Mouse (Mus musculus): ENCODE data around the gene Smim15. TPM values are rescaled to one million over a fixed set of nuclear protein-coding genes. Genes with fewer than 3 reads are reported as not detected.

Smim15 gene
- polyA plus RNA-seq (2015; fragmentation: Nextera tagmentation; extraction: Ambion mirVana) = 41.2 and 41.4 TPM in 2 replicates

- Histone ChIP-seq H3K9me3 (no peaks in the 10 kb centered on the region), H3K27me3 (peaks cover 6% of the 10 kb centered on the region; the same call in 1 of the 2 replicates), H3K36me3 (peaks cover 9% of the 10 kb centered on the region; the same call in 1 of the 2 replicates), H3K27ac (peak within 1 kb of the TSS; percentile 81), H3K4me1 (replicated peaks) (peaks cover 38% of the 10 kb centered on the region), H3K4me2 (replicated peaks) (peak within 1 kb of the TSS; percentile 65), H3K4me3 (replicated peaks) (peak within 1 kb of the TSS; percentile 63), H3K9ac (replicated peaks) (peak within 1 kb of the TSS; percentile 82)
- ATAC-seq = peak; percentile 98
- WGBS = under 1% methylated on average over 71 of the region's 71 CpGs
These were observed at the start of gene Smim15 for GRCm38 (mm10) chr13:108044222-108044941. Smim15 (plus strand) TSS chr13:108044446.

DNA sequence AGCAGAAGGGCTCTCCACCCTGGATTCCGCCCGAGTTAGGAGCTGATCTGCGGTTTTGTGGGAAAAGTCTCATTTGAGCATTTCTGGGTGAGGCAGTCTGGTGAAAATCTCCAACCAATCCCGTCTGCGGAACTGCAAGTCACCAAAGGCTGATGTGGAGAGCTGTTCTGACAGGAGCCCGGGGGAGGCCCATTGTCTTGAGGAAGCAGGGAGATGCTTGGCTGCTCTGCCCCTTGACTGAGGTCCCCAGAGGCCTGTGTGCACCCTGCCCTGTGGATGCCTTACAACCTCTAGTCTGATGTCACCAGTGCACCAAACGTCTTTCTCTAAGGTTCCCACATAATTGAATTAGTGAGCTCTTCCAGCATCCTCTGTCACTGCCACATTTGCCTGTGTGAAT is 49.0 kb upstream of the Smim15 start:
- Histone ChIP-seq H3K4me2 (replicated peaks) (no peak overlapping the region), H3K9me3 (no peaks in the 10 kb centered on the region), H3K4me1 (replicated peaks) (peaks cover 5% of the 10 kb centered on the region; the same call in 1 of the 2 replicates), H3K27me3 (no peaks in the 10 kb centered on the region), H3K9ac (replicated peaks) (no peak overlapping the region), H3K4me3 (replicated peaks) (no peak overlapping the region), H3K36me3 (no peaks in the 10 kb centered on the region), H3K27ac (no peak overlapping the region)
- WGBS = 31% methylated on average over 7 of the region's 7 CpGs
- peak; percentile 24; the same call in 1 of the 2 replicates for ATAC-seq

GRCm38 (mm10) chr13:107996301-107996700 is 47.9 kb upstream of the Smim15 start:
- Histone ChIP-seq H3K4me2 (replicated peaks) (no peak overlapping the region), H3K4me3 (replicated peaks) (no peak overlapping the region), H3K27ac (no peak overlapping the region), H3K9me3 (no peaks in the 10 kb centered on the region), H3K4me1 (replicated peaks) (peaks cover 5% of the 10 kb centered on the region; the same call in 1 of the 2 replicates), H3K36me3 (no peaks in the 10 kb centered on the region), H3K9ac (replicated peaks) (no peak overlapping the region), H3K27me3 (no peaks in the 10 kb centered on the region)
- 88% methylated on average over 3 of the region's 3 CpGs for WGBS
- no peak for ATAC-seq

DNA sequence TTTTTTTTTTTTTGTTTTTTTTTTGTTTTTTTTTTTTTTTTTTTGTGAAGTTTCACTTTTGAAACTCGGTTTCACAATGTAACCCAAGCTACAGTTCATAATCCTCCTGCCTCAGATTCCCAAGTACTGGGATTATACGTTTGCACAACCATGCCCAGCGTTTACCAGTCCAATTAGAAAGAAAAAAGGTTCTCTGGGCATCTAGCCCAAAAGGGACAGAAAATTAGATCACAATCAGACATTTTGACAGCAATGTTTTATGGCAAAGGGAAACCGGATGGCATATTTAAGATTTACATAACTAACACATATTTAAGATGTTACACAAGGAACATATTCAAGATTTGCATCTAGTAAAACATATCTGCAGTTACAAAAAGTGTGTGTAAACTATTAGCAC is 36.4 kb upstream of the Smim15 start:
- 88% methylated on average over 4 of the region's 4 CpGs for WGBS
- Histone ChIP-seq H3K27me3 (no peaks in the 10 kb centered on the region), H3K9ac (replicated peaks) (no peak overlapping the region), H3K4me1 (replicated peaks) (no peaks in the 10 kb centered on the region), H3K27ac (no peak overlapping the region), H3K4me3 (replicated peaks) (no peak overlapping the region), H3K36me3 (no peaks in the 10 kb centered on the region), H3K4me2 (replicated peaks) (no peak overlapping the region), H3K9me3 (peaks cover 3% of the 10 kb centered on the region; the same call in 1 of the 2 replicates)
- no peak for ATAC-seq

DNA sequence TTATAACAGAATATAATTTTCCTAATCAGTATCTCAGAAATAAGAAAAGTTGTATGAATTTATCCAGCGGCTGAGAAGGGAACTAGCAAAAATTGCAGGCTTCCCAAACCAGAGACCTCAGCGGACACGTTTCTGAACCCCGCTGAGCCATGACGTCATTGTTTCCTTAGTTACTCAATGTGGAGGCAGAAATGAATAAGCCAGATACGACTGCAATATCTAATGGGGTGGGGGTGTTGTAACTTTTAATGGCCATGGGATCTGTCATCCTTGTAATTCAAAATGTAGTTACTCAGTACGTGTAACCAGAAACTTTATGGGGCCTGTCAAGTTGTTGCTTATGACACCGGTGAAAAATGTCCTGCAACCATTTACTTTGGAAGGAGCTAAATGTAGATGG is 31.1 kb upstream of the Smim15 start:
- Histone ChIP-seq H3K27ac (no peak overlapping the region), H3K36me3 (no peaks in the 10 kb centered on the region), H3K4me1 (replicated peaks) (no peaks in the 10 kb centered on the region), H3K9ac (replicated peaks) (no peak overlapping the region), H3K4me3 (replicated peaks) (no peak overlapping the region), H3K4me2 (replicated peaks) (no peak overlapping the region), H3K27me3 (no peaks in the 10 kb centered on the region), H3K9me3 (peaks cover 3% of the 10 kb centered on the region; the same call in 1 of the 2 replicates)
- ATAC-seq = no peak
- WGBS = 89% methylated on average over 8 of the region's 8 CpGs

DNA sequence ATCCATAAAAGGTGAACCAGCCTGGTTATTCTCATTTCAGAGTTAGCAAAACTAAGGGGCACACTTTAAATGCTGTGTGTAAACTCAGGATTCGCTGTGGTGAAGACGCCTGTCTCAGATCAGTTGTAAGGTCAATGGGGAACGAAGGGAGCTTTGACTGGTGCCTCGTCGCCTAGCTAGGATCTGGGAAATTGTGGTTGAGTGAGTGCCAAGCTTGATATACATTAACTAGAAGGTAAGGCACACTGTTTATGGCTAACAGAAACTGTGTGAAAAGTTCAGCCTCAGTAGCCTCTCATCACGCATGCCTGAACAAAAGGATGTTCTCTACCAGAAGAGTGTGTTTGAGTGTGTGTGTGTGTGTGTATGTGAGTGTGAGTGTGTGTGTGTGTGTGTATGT is 30.4 kb upstream of the Smim15 start:
- H3K36me3 ChIP-seq = no peaks in the 10 kb centered on the region
- H3K27me3 ChIP-seq = no peaks in the 10 kb centered on the region
- no peak for ATAC-seq
- 94% methylated on average over 6 of the region's 6 CpGs for WGBS
- H3K9ac ChIP-seq (replicated peaks) = no peak overlapping the region
- no peak overlapping the region for H3K27ac ChIP-seq
- no peaks in the 10 kb centered on the region for H3K9me3 ChIP-seq
- H3K4me2 ChIP-seq (replicated peaks) = no peak overlapping the region
- H3K4me1 ChIP-seq (replicated peaks) = no peaks in the 10 kb centered on the region
- no peak overlapping the region for H3K4me3 ChIP-seq (replicated peaks)

DNA sequence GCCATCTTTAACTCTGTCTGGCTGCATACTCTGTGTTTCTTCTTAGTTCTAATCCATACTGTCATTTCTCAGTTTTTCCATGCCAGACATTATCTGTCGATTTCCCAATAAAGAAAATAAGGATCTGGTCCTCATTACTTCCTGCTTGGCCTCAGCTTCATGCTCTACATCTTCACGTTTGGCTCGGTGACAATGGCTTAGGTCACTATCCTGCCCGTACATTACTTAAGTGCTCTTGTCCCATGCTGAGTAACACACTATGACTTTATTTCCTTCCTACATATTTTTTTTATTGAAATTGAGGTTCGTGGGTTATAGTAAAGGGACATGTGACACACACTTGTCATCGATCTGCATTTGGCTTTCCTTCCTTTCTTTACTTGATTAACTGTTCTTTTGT is 29.1 kb upstream of the Smim15 start:
- H3K4me2 ChIP-seq (replicated peaks) = no peak overlapping the region
- no peaks in the 10 kb centered on the region for H3K36me3 ChIP-seq
- H3K27me3 ChIP-seq = no peaks in the 10 kb centered on the region
- no peak overlapping the region for H3K4me3 ChIP-seq (replicated peaks)
- no peak for ATAC-seq
- H3K27ac ChIP-seq = no peak overlapping the region
- H3K9me3 ChIP-seq = no peaks in the 10 kb centered on the region
- H3K9ac ChIP-seq (replicated peaks) = no peak overlapping the region
- no peaks in the 10 kb centered on the region for H3K4me1 ChIP-seq (replicated peaks)
- 91% methylated on average over 6 of the region's 6 CpGs for WGBS

- H3K4me3 ChIP-seq (replicated peaks) = no peak overlapping the region
- H3K27me3 ChIP-seq = no peaks in the 10 kb centered on the region
- no peak overlapping the region for H3K9ac ChIP-seq (replicated peaks)
- no peak for ATAC-seq
- H3K27ac ChIP-seq = no peak overlapping the region
- H3K4me1 ChIP-seq (replicated peaks) = no peaks in the 10 kb centered on the region
- H3K36me3 ChIP-seq = no peaks in the 10 kb centered on the region
- H3K9me3 ChIP-seq = no peaks in the 10 kb centered on the region
- WGBS = 85% methylated on average over 6 of the region's 6 CpGs
- H3K4me2 ChIP-seq (replicated peaks) = no peak overlapping the region
These were observed 26.9 kb upstream of the Smim15 start for GRCm38 (mm10) chr13:108017349-108017748.

DNA sequence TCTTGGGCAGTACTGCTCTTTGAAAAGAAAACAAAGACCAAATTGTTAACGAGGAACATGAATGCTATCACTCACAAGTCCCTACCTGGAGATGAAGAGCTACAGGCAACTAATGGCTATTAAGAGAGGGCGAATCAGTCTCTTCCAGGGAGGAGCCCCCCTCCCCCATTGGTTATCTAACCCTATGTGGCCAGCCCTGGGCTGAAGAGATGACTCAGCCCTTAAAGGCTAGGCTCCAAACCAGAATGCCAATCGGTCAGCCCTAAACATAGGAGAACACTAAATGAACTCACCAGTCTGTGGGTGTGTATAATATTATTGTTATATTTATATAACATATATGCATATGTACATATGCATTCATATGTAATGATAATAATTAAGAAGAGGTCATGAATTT is 18.4 kb upstream of the Smim15 start:
- H3K4me1 ChIP-seq (replicated peaks) = no peaks in the 10 kb centered on the region
- no peaks in the 10 kb centered on the region for H3K9me3 ChIP-seq
- no peak overlapping the region for H3K4me2 ChIP-seq (replicated peaks)
- H3K4me3 ChIP-seq (replicated peaks) = no peak overlapping the region
- no peak for ATAC-seq
- no peaks in the 10 kb centered on the region for H3K27me3 ChIP-seq
- H3K27ac ChIP-seq = no peak overlapping the region
- WGBS = 83% methylated on average over 3 of the region's 3 CpGs
- no peak overlapping the region for H3K9ac ChIP-seq (replicated peaks)
- H3K36me3 ChIP-seq = no peaks in the 10 kb centered on the region

DNA sequence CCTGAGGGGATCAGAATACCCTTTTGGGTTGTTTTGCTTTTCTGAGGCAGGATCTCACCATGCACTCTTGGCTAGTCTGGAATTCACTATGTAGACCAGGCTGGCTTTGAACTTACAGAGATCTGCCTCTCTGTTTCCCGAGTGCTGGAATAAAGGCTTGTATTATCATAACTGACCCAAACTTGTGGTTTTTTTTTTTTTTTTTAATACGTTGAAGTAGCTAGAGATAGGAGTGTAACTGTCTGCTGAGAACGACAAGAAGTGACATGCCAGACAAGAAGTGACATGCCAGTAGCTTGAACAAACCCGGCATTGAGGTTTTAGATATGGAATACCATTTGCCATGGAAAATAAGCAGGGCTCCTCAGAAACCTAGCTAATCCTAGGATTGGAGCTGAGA is 11.5 kb upstream of the Smim15 start:
- Histone ChIP-seq H3K27me3 (no peaks in the 10 kb centered on the region), H3K4me1 (replicated peaks) (no peaks in the 10 kb centered on the region), H3K9ac (replicated peaks) (no peak overlapping the region), H3K27ac (no peak overlapping the region), H3K9me3 (no peaks in the 10 kb centered on the region), H3K36me3 (no peaks in the 10 kb centered on the region), H3K4me2 (replicated peaks) (no peak overlapping the region), H3K4me3 (replicated peaks) (no peak overlapping the region)
- no peak for ATAC-seq
- 93% methylated on average over 4 of the region's 4 CpGs for WGBS

- Histone ChIP-seq H3K4me1 (replicated peaks) (peaks cover 27% of the 10 kb centered on the region), H3K9me3 (no peaks in the 10 kb centered on the region), H3K4me3 (replicated peaks) (no peak overlapping the region), H3K27ac (no peak overlapping the region), H3K4me2 (replicated peaks) (no peak overlapping the region), H3K27me3 (peaks cover 6% of the 10 kb centered on the region; the same call in 1 of the 2 replicates), H3K36me3 (no peaks in the 10 kb centered on the region), H3K9ac (replicated peaks) (no peak overlapping the region)
- 20% methylated on average over 6 of the region's 6 CpGs for WGBS
- ATAC-seq = no peak
These were observed 4.9 kb upstream of the Smim15 start for GRCm38 (mm10) chr13:108039375-108039774.

DNA sequence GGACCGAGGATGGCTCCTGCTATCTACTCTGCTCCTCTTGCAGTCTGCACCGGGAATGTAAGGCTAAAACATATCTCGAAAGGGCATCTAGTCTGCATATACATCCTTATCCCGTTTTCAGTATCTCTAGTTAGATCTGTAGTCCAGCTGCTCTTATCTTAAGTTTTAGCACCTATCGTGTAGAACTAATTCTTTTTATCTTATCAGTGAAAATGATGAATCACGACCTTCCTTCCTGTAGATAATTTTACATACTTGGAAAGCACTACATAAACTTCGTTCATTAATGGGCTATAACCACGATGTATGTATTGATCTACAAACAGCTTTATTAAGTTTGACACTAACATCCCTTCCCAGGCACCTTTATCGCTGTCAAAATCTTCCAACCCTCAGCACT is 4.3 kb upstream of the Smim15 start:
- WGBS = 67% methylated on average over 9 of the region's 9 CpGs
- no peak overlapping the region for H3K27ac ChIP-seq
- H3K9ac ChIP-seq (replicated peaks) = no peak overlapping the region
- no peak overlapping the region for H3K4me2 ChIP-seq (replicated peaks)
- H3K9me3 ChIP-seq = no peaks in the 10 kb centered on the region
- H3K4me1 ChIP-seq (replicated peaks) = peaks cover 29% of the 10 kb centered on the region
- no peaks in the 10 kb centered on the region for H3K36me3 ChIP-seq
- H3K27me3 ChIP-seq = peaks cover 6% of the 10 kb centered on the region; the same call in 1 of the 2 replicates
- no peak overlapping the region for H3K4me3 ChIP-seq (replicated peaks)
- ATAC-seq = no peak

GRCm38 (mm10) chr13:108040451-108040850 is 3.8 kb upstream of the Smim15 start:
- Histone ChIP-seq H3K9me3 (no peaks in the 10 kb centered on the region), H3K9ac (replicated peaks) (no peak overlapping the region), H3K4me2 (replicated peaks) (no peak overlapping the region), H3K27ac (no peak overlapping the region), H3K36me3 (no peaks in the 10 kb centered on the region), H3K27me3 (peaks cover 6% of the 10 kb centered on the region; the same call in 1 of the 2 replicates), H3K4me1 (replicated peaks) (peaks cover 33% of the 10 kb centered on the region), H3K4me3 (replicated peaks) (no peak overlapping the region)
- WGBS = 30% methylated on average over 3 of the region's 3 CpGs
- no peak for ATAC-seq
